Mouse (Mus musculus) T-helper 1 cell (primary cell): Measurements from ENCODE around the gene Ncoa7.

Experiments
- in situ Hi-C: fragments of 300-600 bp; cut with MboI, MseI; formaldehyde crosslinking; loops from one replicate; pipeline ENCODE4 v1.15.1; 2025; ENCODE audit warnings: high pct_unique_total_duplicates

Gene Ncoa7

DNA sequence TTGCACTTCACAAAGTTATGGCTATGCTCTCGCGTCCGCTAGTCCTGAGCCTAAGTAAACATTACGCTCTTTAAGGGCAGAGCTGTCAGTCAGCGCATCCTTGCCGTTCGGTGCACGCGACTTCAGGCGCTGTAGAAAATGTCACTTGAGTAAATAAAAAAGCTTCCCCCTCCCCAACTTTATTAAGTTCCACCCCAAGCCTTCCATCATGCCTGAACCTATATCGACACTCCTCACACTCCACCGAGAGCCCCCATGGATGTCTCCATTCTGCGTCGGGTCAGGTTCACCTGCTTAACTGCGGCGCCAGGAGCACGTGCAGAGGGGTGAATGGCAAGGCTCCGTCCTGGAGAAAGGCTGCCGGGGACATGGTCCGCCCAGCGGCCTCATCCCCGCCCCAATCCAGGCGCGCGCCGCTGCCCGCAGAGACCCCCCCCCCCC is 203.0 kb downstream of the Ncoa7 start:
- in situ Hi-C loops = loop anchor here (25.0 kb wide), 1 partner anchor 712 kb away; the partner anchor contains the start of gene Hddc2

DNA sequence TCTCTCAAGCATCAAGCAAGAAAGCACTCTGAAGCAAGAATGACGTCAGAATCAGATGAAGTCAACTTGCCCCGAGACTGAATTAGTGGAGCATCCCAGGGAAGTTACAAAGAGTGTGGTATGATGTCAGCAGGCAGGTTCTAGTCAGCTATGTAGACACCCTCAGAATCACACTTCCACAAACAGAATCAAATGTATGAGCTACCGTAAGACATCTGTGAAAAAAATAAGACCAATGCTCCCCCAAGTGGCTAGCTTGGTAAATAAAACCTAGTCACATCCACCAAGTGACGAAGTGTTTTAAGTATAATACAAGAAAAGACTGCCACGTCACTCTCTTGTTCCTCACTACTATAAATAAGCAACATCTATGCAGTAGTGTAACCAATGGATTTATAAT is 216.1 kb downstream of the Ncoa7 start:
- in situ Hi-C loops = loop anchor here (10.0 kb wide), 1 partner anchor 652 kb away; no protein-coding TSS in a partner anchor

DNA sequence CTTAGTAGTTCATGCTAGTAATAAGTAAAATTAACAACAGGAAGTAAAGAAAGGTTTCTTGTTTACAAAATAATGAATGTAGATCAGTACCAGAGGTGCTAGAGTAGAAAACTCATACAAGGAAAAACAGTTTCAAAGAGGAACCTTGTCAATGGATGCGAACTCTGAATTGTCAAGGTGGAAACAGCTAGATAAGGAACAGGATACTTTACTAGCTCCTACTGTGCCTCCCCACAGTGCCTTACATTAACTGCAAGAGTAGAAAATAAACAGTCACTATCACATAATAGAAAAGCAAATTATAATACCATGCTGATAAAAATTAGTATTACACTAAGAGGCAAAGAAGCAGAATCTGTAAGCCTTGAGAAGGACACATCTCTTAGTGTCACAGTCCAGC is 217.4 kb downstream of the Ncoa7 start:
- in situ Hi-C loops = loop anchor here (10.0 kb wide), 1 partner anchor 651 kb away; no protein-coding TSS in a partner anchor
